Mouse (Mus musculus) cerebellum, postnatal 36 days (tissue): ENCODE measurements around the gene Vmn2r31.
"Not testable (repeated sequence)": the region's sequence is repeated elsewhere in the genome, so short reads cannot be mapped to it uniquely, and the experiment has no call there.

Experiments used
- DNase-seq, 2 experiments: peaks; one replicate each; pipeline ENCODE4 v3.0.0; 2021 to 2022; ENCODE audit warnings: mixed read lengths in 2 of 2

Gene Vmn2r31

DNA sequence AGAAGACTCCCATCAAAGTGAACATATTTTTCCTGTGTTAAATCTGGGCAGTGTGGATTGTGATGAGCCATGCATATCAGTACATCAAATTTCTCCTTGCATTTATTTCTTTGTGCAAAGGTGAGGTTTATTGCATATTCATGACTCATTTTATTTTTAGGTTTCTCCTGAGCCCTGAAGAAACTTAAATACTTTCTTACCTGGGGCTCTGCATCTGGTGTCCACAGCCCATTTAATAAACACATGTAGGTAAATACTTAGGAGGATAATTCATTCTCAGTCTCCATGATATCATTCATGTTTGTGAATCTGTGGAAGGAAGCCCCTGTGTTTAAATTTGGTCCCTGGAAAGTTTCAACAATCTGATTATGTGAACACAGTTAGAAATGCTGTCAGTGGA lies at the start of gene Vmn2r31:
Gene Vmn2r31 (minus strand): TSS at position 101 of the 400 bp plus-strand sequence.
- DNase-seq = not testable (repeated sequence)

DNA sequence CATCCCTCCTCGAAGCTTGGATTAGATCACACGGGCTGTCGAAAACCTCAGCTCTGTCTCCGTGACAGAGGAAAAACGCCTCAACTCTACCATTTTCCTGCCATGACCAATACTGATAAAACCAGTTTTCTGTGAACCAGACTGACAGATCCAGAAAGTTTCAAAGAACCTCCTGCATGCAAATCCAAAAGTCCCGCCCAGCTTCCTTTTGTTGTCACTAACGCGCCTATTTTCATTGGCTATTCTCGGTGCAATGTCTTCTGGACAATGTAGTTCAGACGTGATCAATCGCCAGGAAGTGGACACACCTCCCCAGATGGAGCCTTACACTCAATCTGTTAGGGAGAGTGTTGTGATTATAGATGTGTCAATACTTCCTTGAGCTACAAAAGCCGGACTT lies 25.1 kb downstream of the Vmn2r31 start, which contains the start of gene Gm45783:
Gene Gm45783 (minus strand): TSS at position 143 of the 400 bp plus-strand sequence.
- DNase-seq = not testable (repeated sequence)

GRCm38 (mm10) chr7:7337509-7337908 lies 62.0 kb downstream of the Vmn2r31 start, which contains the start of gene Vmn2r30:
TSS of gene Vmn2r30 (minus strand) at chr7:7337609.
- DNase-seq = not testable (repeated sequence)
